Mouse (Mus musculus): ENCODE measurements around the gene Gng2. TPM values are rescaled to one million over a fixed set of nuclear protein-coding genes. Genes with fewer than 3 reads are reported as not detected.

Gene Gng2
- polyA plus RNA-seq, 1 experiment from 2014 or later, result 54.8 TPM

GRCm38 (mm10) chr14:19858279-19858678 is 119.1 kb downstream of the Gng2 start:
- ATAC-seq (replicated peaks; ENCODE audit: insufficient number of reproducible peaks, insufficient read depth, low FRiP score, low read depth), result no peak
- Histone ChIP-seq H3K4me1 (replicated peaks) (no peaks in the 10 kb centered on the region), H3K36me3 (no peaks in the 10 kb centered on the region), H3K27me3 (no peaks in the 10 kb centered on the region), H3K27ac (no peak overlapping the region), H3K9me3 (replicated peaks) (no peaks in the 10 kb centered on the region), H3K4me3 (no peak overlapping the region), H3K9ac (no peak overlapping the region), H3K4me2 (no peak overlapping the region)
- WGBS, result 82% methylated on average over 2 of the region's 2 CpGs

GRCm38 (mm10) chr14:19853471-19853870 is 124.0 kb downstream of the Gng2 start:
- H3K36me3 ChIP-seq, result no peaks in the 10 kb centered on the region
- H3K9ac ChIP-seq, result no peak overlapping the region
- no peaks in the 10 kb centered on the region for H3K27me3 ChIP-seq
- no peak for ATAC-seq (replicated peaks; ENCODE audit: insufficient number of reproducible peaks, insufficient read depth, low FRiP score, low read depth)
- H3K4me1 ChIP-seq (replicated peaks), result no peaks in the 10 kb centered on the region
- H3K4me3 ChIP-seq, result no peak overlapping the region
- H3K4me2 ChIP-seq, result no peak overlapping the region
- WGBS, result 56% methylated on average over 3 of the region's 3 CpGs
- no peaks in the 10 kb centered on the region for H3K9me3 ChIP-seq (replicated peaks)
- no peak overlapping the region for H3K27ac ChIP-seq

GRCm38 (mm10) chr14:19839600-19840332 is 137.7 kb downstream of the Gng2 start:
- no peaks in the 10 kb centered on the region for H3K36me3 ChIP-seq
- H3K27me3 ChIP-seq, result 0 out of 2 replicates have a peak, but pooled peaks cover 3% of the 10 kb centered on the region
- peaks cover 2% of the 10 kb centered on the region for H3K4me1 ChIP-seq (replicated peaks)
- peak overlapping the region; percentile 41 for H3K4me3 ChIP-seq
- peak overlapping the region; percentile 60 for H3K4me2 ChIP-seq
- no peaks in the 10 kb centered on the region for H3K9me3 ChIP-seq (replicated peaks)
- WGBS, result 24% methylated on average over 15 of the region's 15 CpGs
- H3K9ac ChIP-seq, result peak overlapping the region; percentile 48
- H3K27ac ChIP-seq, result no peak overlapping the region
- ATAC-seq (replicated peaks; ENCODE audit: insufficient number of reproducible peaks, insufficient read depth, low FRiP score, low read depth), result no peak

GRCm38 (mm10) chr14:19836289-19836688 is 141.1 kb downstream of the Gng2 start:
- peaks cover 2% of the 10 kb centered on the region for H3K4me1 ChIP-seq (replicated peaks)
- no peak overlapping the region for H3K27ac ChIP-seq
- 0 out of 2 replicates have a peak, but pooled peaks cover 3% of the 10 kb centered on the region for H3K27me3 ChIP-seq
- no peaks in the 10 kb centered on the region for H3K36me3 ChIP-seq
- no peaks in the 10 kb centered on the region for H3K9me3 ChIP-seq (replicated peaks)
- no peak overlapping the region for H3K4me3 ChIP-seq
- H3K9ac ChIP-seq, result no peak overlapping the region
- 83% methylated on average over 3 of the region's 3 CpGs for WGBS
- no peak overlapping the region for H3K4me2 ChIP-seq
- no peak for ATAC-seq (replicated peaks; ENCODE audit: insufficient number of reproducible peaks, insufficient read depth, low FRiP score, low read depth)

GRCm38 (mm10) chr14:19825481-19825880 is 151.9 kb downstream of the Gng2 start:
- no peak overlapping the region for H3K9ac ChIP-seq
- no peaks in the 10 kb centered on the region; the same call in 1 of the 2 replicates for H3K27me3 ChIP-seq
- no peak for ATAC-seq (replicated peaks; ENCODE audit: insufficient number of reproducible peaks, insufficient read depth, low FRiP score, low read depth)
- H3K4me2 ChIP-seq, result no peak overlapping the region
- H3K4me1 ChIP-seq (replicated peaks), result peaks cover 13% of the 10 kb centered on the region
- no peak overlapping the region for H3K27ac ChIP-seq
- H3K4me3 ChIP-seq, result no peak overlapping the region
- H3K9me3 ChIP-seq (replicated peaks), result no peaks in the 10 kb centered on the region
- WGBS, result 41% methylated on average over 11 of the region's 11 CpGs
- peaks cover 13% of the 10 kb centered on the region for H3K36me3 ChIP-seq

- under 1% methylated on average over 80 of the region's 80 CpGs for WGBS
- Histone ChIP-seq H3K9ac (peak within 1 kb of the TSS; percentile 85), H3K4me3 (peak within 1 kb of the TSS; percentile 70), H3K27ac (peak within 1 kb of the TSS; percentile 83), H3K36me3 (peaks cover 24% of the 10 kb centered on the region), H3K4me2 (peak within 1 kb of the TSS; percentile 69), H3K9me3 (replicated peaks) (no peaks in the 10 kb centered on the region), H3K4me1 (replicated peaks) (peaks cover 13% of the 10 kb centered on the region), H3K27me3 (no peaks in the 10 kb centered on the region; the same call in 1 of the 2 replicates)
- ATAC-seq (replicated peaks; ENCODE audit: insufficient number of reproducible peaks, insufficient read depth, low FRiP score, low read depth), result peak; percentile 99
Measured at GRCm38 (mm10) chr14:19823321-19824142, 153.9 kb downstream of the Gng2 start, which contains the start of gene Rtraf. Gene Rtraf, minus strand, starts transcription at chr14:19823824.

Other genes starting within 250 kb of the Gng2 start
- gene Nid2, start 226.4 kb downstream of the Gng2 start, polyA plus RNA-seq (2015; fragmentation: Nextera tagmentation; extraction: Ambion mirVana), result 84.4 and 116 TPM in 2 replicates
- 141 and 162 TPM in 2 replicates for gene Rtraf, start 153.8 kb downstream of the Gng2 start, polyA plus RNA-seq (2015; fragmentation: Nextera tagmentation; extraction: Ambion mirVana)
- gene Saysd1, start 160.9 kb upstream of the Gng2 start, polyA plus RNA-seq (2015; fragmentation: Nextera tagmentation; extraction: Ambion mirVana), result 7.7 and 9.3 TPM in 2 replicates
- 1.8 and 4.1 TPM in 2 replicates for gene Kcnk5, start 204.2 kb upstream of the Gng2 start, polyA plus RNA-seq (2015; fragmentation: Nextera tagmentation; extraction: Ambion mirVana)